Mouse (Mus musculus) kidney, postnatal 0 days (tissue): ENCODE measurements at regions not wholly inside any gene's neighbourhood (a gene's known extent, or its start where the extent isn't known, plus 50 kb on each side); places are given as distances from the start of the nearest gene placed in this dataset.
"Not testable (repeated sequence)": the region's sequence is repeated elsewhere in the genome, so short reads cannot be mapped to it uniquely, and the experiment has no call there.

Source experiments
- ATAC-seq: fragments of 200-750 bp; cut with Nextera tagmentation; replicated peaks from 2 replicates; pipeline ENCODE4 v1.8.0; 2017; ENCODE audit warnings: low read depth, moderate number of reproducible peaks, moderate TSS enrichment, moderate library complexity; ENCODE audit not compliant: low FRiP score
- DNase-seq: peaks from one replicate; pipeline ENCODE4 v3.0.0-alpha.2; 2016; ENCODE audit warnings: low spot score
- H3K27ac ChIP-seq: fragments of 300-500 bp; sonication (generic); 2 replicates; pipeline ENCODE4 v1.5.1; 2014; ENCODE audit warnings: mild to moderate bottlenecking
- H3K27me3 ChIP-seq: fragments of 300-500 bp; sonication (generic); 2 replicates; pipeline ENCODE4 v1.6.1; 2014; ENCODE audit warnings: low read length, mixed read lengths; ENCODE audit not compliant: insufficient read depth
- H3K36me3 ChIP-seq: fragments of 300-500 bp; sonication (generic); 2 replicates; pipeline ENCODE4 v1.6.1; 2014; ENCODE audit warnings: low read length, mixed read lengths; ENCODE audit not compliant: insufficient read depth
- H3K4me1 ChIP-seq: fragments of 300-500 bp; sonication (generic); replicated peaks from 2 replicates; pipeline ENCODE4 v1.6.1; 2014; ENCODE audit warnings: antibody characterized with exemption, low read length, mixed read lengths; ENCODE audit not compliant: insufficient read depth
- H3K4me2 ChIP-seq: fragments of 300-500 bp; sonication (generic); 2 replicates; pipeline ENCODE4 v1.6.1; 2014; ENCODE audit warnings: mild to moderate bottlenecking, low read length, moderate library complexity, mixed read lengths
- H3K4me3 ChIP-seq: fragments of 300-500 bp; sonication (generic); replicated peaks from 2 replicates; pipeline ENCODE4 v1.5.1; 2014; ENCODE audit warnings: low read depth, low read length
- H3K9ac ChIP-seq: fragments of 300-500 bp; sonication (generic); 2 replicates; pipeline ENCODE4 v1.6.1; 2014; ENCODE audit warnings: low read depth, low read length
- H3K9me3 ChIP-seq: fragments of 300-500 bp; sonication (generic); replicated peaks from 2 replicates; pipeline ENCODE4 v1.6.1; 2016; ENCODE audit warnings: low read length, inconsistent platforms, mixed read lengths
- CTCF ChIP-seq: IDR thresholded peaks from 2 replicates; pipeline ENCODE4 v1.5.1; 2016; ENCODE audit warnings: antibody characterized with exemption, low read depth, mild to moderate bottlenecking, moderate library complexity
- WGBS: fragments of 180-500 bp; shearing (Covaris S2); extraction: QIAGEN DNeasy Blood & Tissue Kit; methylation state at CpG from one replicate; pipeline ENCODE4 v1.1.7; 2014; 5-methylcytosine and 5-hydroxymethylcytosine counted together

GRCm38 (mm10) chr14:120758200-120758830 is 152.7 kb upstream of the Ipo5 start:
- TF ChIP-seq CTCF: no peak
- ATAC-seq (no peak), DNase-seq (no peak)
- H3K27ac ChIP-seq: no peak overlapping the region
- H3K27me3 ChIP-seq: no peaks in the 10 kb centered on the region
- no peak overlapping the region for H3K9ac ChIP-seq
- H3K4me2 ChIP-seq: no peak overlapping the region
- 87% methylated on average over 14 of the region's 14 CpGs for WGBS
- H3K4me3 ChIP-seq: no peak overlapping the region
- H3K36me3 ChIP-seq: no peaks in the 10 kb centered on the region
- H3K9me3 ChIP-seq: no peaks in the 10 kb centered on the region
- H3K4me1 ChIP-seq: no peaks in the 10 kb centered on the region

DNA sequence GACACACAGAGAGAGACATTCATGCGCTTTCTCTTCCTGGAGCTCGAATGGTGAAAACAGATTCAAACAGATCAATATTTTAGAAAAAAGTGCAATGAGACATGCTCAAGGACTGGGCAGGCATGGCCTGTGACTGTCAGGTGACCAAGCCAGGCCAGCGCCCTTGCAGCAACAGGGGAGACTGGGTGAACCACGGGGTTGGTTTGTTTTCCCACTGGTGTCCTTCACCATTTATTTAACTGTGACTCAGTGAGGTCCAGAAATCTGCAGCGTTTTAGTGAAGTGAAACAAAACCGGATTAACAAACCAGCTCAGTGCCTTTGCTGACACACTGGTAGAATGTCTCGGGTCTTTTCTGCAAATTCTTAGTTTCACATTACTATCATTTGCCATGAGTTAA is 148.9 kb upstream of the Ipo5 start:
- Histone ChIP-seq H3K27me3 (no peaks in the 10 kb centered on the region), H3K27ac (no peak overlapping the region), H3K4me3 (no peak overlapping the region), H3K9ac (no peak overlapping the region), H3K4me1 (no peaks in the 10 kb centered on the region), H3K9me3 (no peaks in the 10 kb centered on the region), H3K4me2 (no peak overlapping the region), H3K36me3 (no peaks in the 10 kb centered on the region)
- ATAC-seq: no peak
- WGBS: 80% methylated on average over 7 of the region's 7 CpGs
- DNase-seq: no peak
- TF ChIP-seq CTCF: no peak

DNA sequence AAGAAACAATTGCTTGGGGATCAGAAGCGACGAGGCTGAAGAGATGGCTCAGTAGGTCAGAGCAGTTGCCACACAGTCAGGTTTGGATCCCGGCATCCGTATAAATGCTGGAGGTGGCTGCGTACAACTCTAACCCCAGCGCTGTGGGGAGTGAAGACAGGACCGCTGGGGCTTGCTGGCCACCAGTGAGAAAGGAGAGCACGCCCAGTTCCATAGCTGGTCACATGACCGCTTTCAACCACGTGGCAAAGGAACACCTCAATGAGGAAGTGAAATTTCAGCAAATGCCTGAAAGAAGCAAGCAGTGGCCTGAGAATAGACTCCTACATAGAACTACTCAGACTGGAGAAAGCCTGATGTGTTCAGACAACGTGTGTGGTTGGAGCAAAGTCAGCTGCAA is 148.3 kb upstream of the Ipo5 start:
- Histone ChIP-seq H3K9ac (no peak overlapping the region), H3K4me3 (no peak overlapping the region), H3K27me3 (no peaks in the 10 kb centered on the region), H3K27ac (no peak overlapping the region), H3K4me1 (no peaks in the 10 kb centered on the region), H3K36me3 (no peaks in the 10 kb centered on the region), H3K4me2 (no peak overlapping the region), H3K9me3 (no peaks in the 10 kb centered on the region)
- ATAC-seq (no peak), DNase-seq (no peak)
- TF ChIP-seq CTCF: no peak
- WGBS: 80% methylated on average over 11 of the region's 11 CpGs

- 80% methylated on average over 5 of the region's 5 CpGs for WGBS
- DNase-seq (no peak), ATAC-seq (no peak)
- Histone ChIP-seq H3K27me3 (no peaks in the 10 kb centered on the region), H3K27ac (no peak overlapping the region), H3K36me3 (no peaks in the 10 kb centered on the region), H3K9me3 (no peaks in the 10 kb centered on the region), H3K4me1 (no peaks in the 10 kb centered on the region), H3K4me3 (no peak overlapping the region), H3K4me2 (no peak overlapping the region), H3K9ac (no peak overlapping the region)
- no peak for TF ChIP-seq CTCF
Measured at GRCm38 (mm10) chr14:120763796-120764195, 147.2 kb upstream of the Ipo5 start.

DNA sequence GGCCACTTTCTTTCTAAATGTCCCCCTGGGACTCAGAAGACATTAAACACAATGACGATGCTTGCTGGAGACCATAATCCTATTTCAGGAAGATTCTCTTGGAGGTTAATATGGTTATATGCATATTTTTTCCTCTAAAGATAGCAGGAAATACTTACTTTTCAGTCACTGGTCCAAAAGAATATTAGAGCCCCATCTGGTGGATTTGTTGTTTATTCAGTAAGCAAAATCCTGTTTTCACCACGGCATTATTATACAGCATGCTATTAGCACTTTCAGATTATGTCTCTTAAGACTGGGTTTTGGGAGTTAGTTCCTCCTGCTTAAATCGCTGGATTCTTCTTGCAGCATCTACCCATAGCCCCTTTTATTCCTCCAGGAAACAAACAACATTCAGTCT is 146.6 kb upstream of the Ipo5 start:
- Histone ChIP-seq H3K9me3 (no peaks in the 10 kb centered on the region), H3K4me1 (no peaks in the 10 kb centered on the region), H3K4me3 (no peak overlapping the region), H3K9ac (no peak overlapping the region), H3K27ac (no peak overlapping the region), H3K36me3 (no peaks in the 10 kb centered on the region), H3K4me2 (no peak overlapping the region), H3K27me3 (no peaks in the 10 kb centered on the region)
- 61% methylated on average over 3 of the region's 3 CpGs for WGBS
- DNase-seq (peak; percentile 69), ATAC-seq (no peak)
- TF ChIP-seq CTCF: peak; percentile 68

DNA sequence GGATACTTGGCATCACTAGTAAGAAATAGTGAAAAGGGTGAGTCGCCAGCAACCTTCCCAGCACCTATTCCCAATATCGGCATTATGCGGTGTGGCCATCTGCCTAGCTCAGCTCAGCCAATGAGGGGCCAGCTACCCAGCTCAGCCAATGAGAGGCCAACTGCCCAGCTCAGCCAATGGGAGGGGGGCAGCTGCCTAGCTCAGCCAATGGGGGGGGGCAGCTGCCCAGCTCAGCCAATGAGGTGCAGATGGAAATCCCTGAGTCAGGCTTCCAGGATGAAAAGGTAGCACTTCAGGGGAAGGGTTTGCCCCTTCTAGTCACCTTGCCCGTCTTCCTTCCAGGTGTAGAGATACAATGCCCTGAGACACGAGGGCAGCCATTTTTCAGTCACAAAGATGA is 144.6 kb upstream of the Ipo5 start:
- Histone ChIP-seq H3K9me3 (no peaks in the 10 kb centered on the region), H3K9ac (no peak overlapping the region), H3K36me3 (no peaks in the 10 kb centered on the region), H3K4me3 (no peak overlapping the region), H3K27me3 (no peaks in the 10 kb centered on the region), H3K4me2 (no peak overlapping the region), H3K4me1 (no peaks in the 10 kb centered on the region), H3K27ac (no peak overlapping the region)
- DNase-seq (no peak), ATAC-seq (no peak)
- WGBS: 88% methylated on average over 5 of the region's 5 CpGs
- TF ChIP-seq CTCF: no peak

- no peak for DNase-seq
- ATAC-seq: no peak
- Histone ChIP-seq H3K9ac (no peak overlapping the region), H3K27me3 (no peaks in the 10 kb centered on the region), H3K4me3 (no peak overlapping the region), H3K4me2 (no peak overlapping the region), H3K36me3 (no peaks in the 10 kb centered on the region), H3K27ac (no peak overlapping the region), H3K9me3 (no peaks in the 10 kb centered on the region), H3K4me1 (no peaks in the 10 kb centered on the region)
- WGBS: 38% methylated on average over 3 of the region's 3 CpGs
- no peak for TF ChIP-seq CTCF
Measured at GRCm38 (mm10) chr14:120770579-120770978, 140.4 kb upstream of the Ipo5 start.

DNA sequence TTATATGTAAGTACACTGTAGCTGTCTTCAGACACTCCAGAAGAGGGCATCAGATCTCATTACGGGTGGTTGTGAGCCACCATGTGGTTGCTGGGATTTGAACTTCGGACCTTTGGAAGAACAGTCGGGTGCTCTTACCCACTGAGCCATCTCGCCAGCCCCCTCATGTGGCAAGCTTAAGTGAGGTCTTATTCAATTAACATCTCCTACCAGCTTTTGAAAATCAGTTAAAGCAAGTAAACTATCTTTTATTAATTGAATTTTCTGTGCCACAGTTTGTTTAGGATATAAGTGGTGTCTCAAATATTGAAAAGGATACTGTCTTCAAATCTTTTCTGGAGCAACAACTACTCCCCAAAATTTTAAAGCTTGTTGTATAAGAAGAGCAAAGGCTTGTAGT is 138.0 kb upstream of the Ipo5 start:
- WGBS: 82% methylated on average over 3 of the region's 4 CpGs
- not testable (repeated sequence) for H3K4me1 ChIP-seq, H3K36me3 ChIP-seq, H3K4me2 ChIP-seq, H3K27ac ChIP-seq, DNase-seq, H3K9me3 ChIP-seq, ATAC-seq, H3K4me3 ChIP-seq, H3K9ac ChIP-seq, H3K27me3 ChIP-seq
